Mouse (Mus musculus) Patski (cell line): Measurements from ENCODE around the gene Hic2. TPM values are rescaled to one million over a fixed set of nuclear protein-coding genes. Genes with fewer than 3 reads are reported as not detected.

Experiments used
- ATAC-seq: fragments of 100-300 bp; one replicate; pipeline ENCODE4 v1.8.0; 2021
- CTCF ChIA-PET: fragments of 350-600 bp; sonication (Branson Sonifier 250); formaldehyde crosslinking; loops from one replicate; lab custom pipeline; 2022; ENCODE audit warnings: inconsistent platforms; lab: Charles Lee
- POLR2A ChIA-PET: fragments of 350-600 bp; sonication (Branson Sonifier 250); formaldehyde crosslinking; loops from one replicate; lab custom pipeline; 2022; ENCODE audit warnings: antibody characterized with exemption, inconsistent platforms; lab: Charles Lee
- DNase-seq: peaks from one replicate; pipeline ENCODE4 v3.0.0-alpha.2; 2011; ENCODE audit warnings: low read depth, low spot score
- H3K27me3 ChIP-seq: fragments of 371-371 bp; one replicate; pipeline ENCODE4 v1.5.1; 2021
- CTCF ChIP-seq: fragments of 100-300 bp; IDR thresholded peaks from one replicate; pipeline ENCODE4 v1.5.1; 2021
- in situ Hi-C: fragments of 300-500 bp; cut with MboI; formaldehyde crosslinking; loops from 3 replicates; pipeline ENCODE4 v1.11.1; 2018; ENCODE audit warnings: low pct_unique_long_range_greater_than_20kb, mixed read lengths
- polyA plus RNA-seq: library from polyadenylated mRNA; unstranded; gene quantifications from one replicate; pipeline ENCODE4 v1.2.3, GENCODE M21; 2021

Hic2 gene
- polyA plus RNA-seq, 1 experiment from 2014 or later, result 1.6 TPM

- no peak for DNase-seq
- H3K27me3 ChIP-seq, result no peaks in the 10 kb centered on the region
- in situ Hi-C loops, result no loop called here
- no peak for ATAC-seq
- ChIA-PET CTCF (no interaction called here), POLR2A (interaction anchor here (0.7 kb wide), 1 partner anchor 8 kb away, joined by 3 read pairs; no protein-coding TSS in a partner anchor)
- TF ChIP-seq CTCF, result no peak
Measured at GRCm38 (mm10) chr16:17252086-17252726, 18.8 kb downstream of the Hic2 start.

GRCm38 (mm10) chr16:17252841-17253240, 19.5 kb downstream of the Hic2 start:
- TF ChIP-seq CTCF, result no peak
- in situ Hi-C loops, result no loop called here
- ChIA-PET CTCF (no interaction called here), POLR2A (no interaction called here)
- H3K27me3 ChIP-seq, result no peaks in the 10 kb centered on the region
- DNase-seq, result no peak
- no peak for ATAC-seq

GRCm38 (mm10) chr16:17254005-17254597, 20.7 kb downstream of the Hic2 start:
- DNase-seq (no peak), ATAC-seq (no peak)
- no peaks in the 10 kb centered on the region for H3K27me3 ChIP-seq
- in situ Hi-C loops, result no loop called here
- CTCF ChIA-PET, result interaction anchor here (0.7 to 0.8 kb wide), 2 partner anchors 16 to 44 kb away, joined by 3 read pairs; no protein-coding TSS in a partner anchor
- no peak for TF ChIP-seq CTCF
- POLR2A ChIA-PET, result no interaction called here

GRCm38 (mm10) chr16:17255270-17255669, 21.9 kb downstream of the Hic2 start:
- TF ChIP-seq CTCF, result no peak
- H3K27me3 ChIP-seq, result no peaks in the 10 kb centered on the region
- DNase-seq (no peak), ATAC-seq (no peak)
- ChIA-PET CTCF (interaction anchor here (1.6 kb wide), 1 partner anchor 46 kb away, joined by 12 read pairs; the partner anchor contains the start of gene Rimbp3), POLR2A (no interaction called here)
- in situ Hi-C loops, result no loop called here

GRCm38 (mm10) chr16:17257359-17257821, 24.0 kb downstream of the Hic2 start:
- no peak for DNase-seq
- no peak for ATAC-seq
- in situ Hi-C loops, result no loop called here
- H3K27me3 ChIP-seq, result no peaks in the 10 kb centered on the region
- no peak for TF ChIP-seq CTCF
- CTCF ChIA-PET, result interaction anchor here (0.8 to 1.5 kb wide), 3 partner anchors 12 to 48 kb away, joined by 3 to 6 read pairs (median 4); no protein-coding TSS in a partner anchor
- POLR2A ChIA-PET, result no interaction called here

- POLR2A ChIA-PET, result interaction anchor here (0.6 kb wide), 1 partner anchor 16 kb away, joined by 8 read pairs; no protein-coding TSS in a partner anchor
Measured at GRCm38 (mm10) chr16:17258917-17259316, 25.5 kb downstream of the Hic2 start.

GRCm38 (mm10) chr16:17261341-17261740, 28.0 kb downstream of the Hic2 start:
- H3K27me3 ChIP-seq, result no peaks in the 10 kb centered on the region
- ChIA-PET CTCF (interaction anchor here (0.8 to 1.3 kb wide), 2 partner anchors 12 to 52 kb away, joined by 3 to 6 read pairs; no protein-coding TSS in a partner anchor), POLR2A (interaction anchor here (0.7 kb wide), 1 partner anchor 933 kb away, joined by 3 read pairs; no protein-coding TSS in a partner anchor)
- in situ Hi-C loops, result no loop called here
- TF ChIP-seq CTCF, result no peak
- no peak for DNase-seq
- ATAC-seq, result no peak

More at GRCm38 (mm10) chr16:17258917-17259316, 25.5 kb downstream of the Hic2 start:
- no peak for TF ChIP-seq CTCF
- in situ Hi-C loops, result no loop called here
- DNase-seq (no peak), ATAC-seq (no peak)
- H3K27me3 ChIP-seq, result no peaks in the 10 kb centered on the region
- CTCF ChIA-PET, result interaction anchor here (1.0 kb wide), 1 partner anchor 12 kb away, joined by 3 read pairs; no protein-coding TSS in a partner anchor

GRCm38 (mm10) chr16:17266113-17266512, 32.7 kb downstream of the Hic2 start:
- ATAC-seq (no peak), DNase-seq (no peak)
- POLR2A ChIA-PET, result no interaction called here
- no peaks in the 10 kb centered on the region for H3K27me3 ChIP-seq
- CTCF ChIA-PET, result interaction anchor here (1.4 to 1.7 kb wide), 2 partner anchors 10 to 57 kb away, joined by 6 to 11 read pairs; partner anchors contain the start of gene Tmem191c
- TF ChIP-seq CTCF, result no peak
- in situ Hi-C loops, result no loop called here

- POLR2A ChIA-PET, result no interaction called here
- no peaks in the 10 kb centered on the region for H3K27me3 ChIP-seq
- CTCF ChIA-PET, result interaction anchor here (1.0 kb wide), 1 partner anchor 58 kb away, joined by 3 read pairs; no protein-coding TSS in a partner anchor
- no peak for TF ChIP-seq CTCF
- in situ Hi-C loops, result no loop called here
- ATAC-seq (no peak), DNase-seq (no peak)
Measured at GRCm38 (mm10) chr16:17267937-17268336, 34.6 kb downstream of the Hic2 start.

- DNase-seq, result no peak
- no peaks in the 10 kb centered on the region for H3K27me3 ChIP-seq
- TF ChIP-seq CTCF, result no peak
- POLR2A ChIA-PET, result no interaction called here
- in situ Hi-C loops, result no loop called here
- no peak for ATAC-seq
- CTCF ChIA-PET, result no interaction called here
Measured at GRCm38 (mm10) chr16:17269872-17270271, 36.5 kb downstream of the Hic2 start.

GRCm38 (mm10) chr16:17271124-17271523, 37.8 kb downstream of the Hic2 start:
- in situ Hi-C loops, result no loop called here
- TF ChIP-seq CTCF, result no peak
- CTCF ChIA-PET, result interaction anchor here (0.8 to 2.7 kb wide), 7 partner anchors 10 to 69 kb away, joined by 3 to 16 read pairs (median 5); partner anchors contain the start of genes Rimbp3 and Ube2l3
- ATAC-seq, result no peak
- DNase-seq, result no peak
- no peaks in the 10 kb centered on the region for H3K27me3 ChIP-seq
- POLR2A ChIA-PET, result interaction anchor here (0.9 kb wide), 1 partner anchor 33 kb away, joined by 3 read pairs; no protein-coding TSS in a partner anchor
